Mouse (Mus musculus): ENCODE measurements at regions not wholly inside any gene's neighbourhood (a gene's known extent, or its start where the extent isn't known, plus 50 kb on each side); places are given as distances from the start of the nearest gene placed in this dataset.

GRCm38 (mm10) chr8:113250264-113250663 lies 385.1 kb upstream of the Mon1b start:
- no peak for DNase-seq (ENCODE audit: low spot score in 2 of 2)

- DNase-seq (ENCODE audit: low spot score in 2 of 2): no peak
Observed at GRCm38 (mm10) chr8:113254076-113254475, 381.3 kb upstream of the Mon1b start.

DNA sequence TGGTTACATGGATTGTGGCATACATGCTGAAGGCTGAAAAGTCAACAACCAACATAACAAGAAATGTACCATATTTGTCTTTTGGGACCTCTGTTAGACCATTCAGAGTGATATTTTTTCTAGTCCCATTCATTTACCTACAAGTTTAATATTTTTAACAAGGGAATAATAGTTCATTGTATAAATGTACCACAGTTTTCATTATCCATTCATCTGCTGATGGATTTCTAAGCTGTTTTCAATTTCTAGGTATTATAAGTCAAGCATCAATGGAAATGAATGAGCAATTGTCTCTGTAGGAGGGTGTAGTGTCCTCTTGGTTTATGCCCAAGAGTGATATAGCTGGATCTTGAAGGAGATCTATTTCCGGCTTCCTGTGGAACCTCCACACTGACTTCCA lies 375.9 kb upstream of the Mon1b start:
- no peak for DNase-seq (ENCODE audit: low spot score in 2 of 2)

- DNase-seq (ENCODE audit: low spot score in 2 of 2): no peak
Observed at GRCm38 (mm10) chr8:113263296-113263695, 372.1 kb upstream of the Mon1b start.

- DNase-seq (ENCODE audit: low spot score in 2 of 2): no peak
Observed at GRCm38 (mm10) chr8:113271262-113271661, 364.1 kb upstream of the Mon1b start.

DNA sequence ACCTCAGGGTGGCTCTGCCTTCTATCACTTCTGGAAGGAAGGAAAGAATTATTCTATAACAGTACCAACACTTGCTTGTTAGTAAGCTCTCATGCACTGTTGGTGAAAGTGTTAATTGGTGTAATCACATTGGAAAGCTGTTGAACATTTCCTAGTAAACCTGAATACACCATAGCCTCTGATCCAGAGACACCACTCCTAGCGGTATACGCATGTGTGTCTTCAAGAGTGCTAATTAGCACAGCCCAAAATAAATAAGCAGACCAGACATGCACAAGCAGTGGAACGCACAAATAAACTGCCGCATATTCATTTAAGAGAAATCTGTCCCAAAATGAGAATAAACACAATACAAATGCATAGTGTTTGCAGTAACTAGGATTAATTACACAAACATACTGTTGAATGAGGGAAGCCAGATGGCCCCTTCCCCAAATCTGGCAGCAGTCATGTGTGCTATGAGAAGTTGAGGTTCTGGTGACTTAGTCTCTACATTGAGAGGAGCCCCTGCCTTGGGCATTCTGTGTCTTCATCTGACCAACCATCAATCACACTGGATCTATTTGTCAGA lies 335.0 kb upstream of the Mon1b start:
- no peak for DNase-seq (ENCODE audit: low spot score in 2 of 2)

- no peak for DNase-seq (ENCODE audit: low spot score in 2 of 2)
Observed at GRCm38 (mm10) chr8:113303426-113303825, 332.0 kb upstream of the Mon1b start.

- peak in 1 of 2 experiments; percentile 4 for DNase-seq (ENCODE audit: low spot score in 2 of 2)
Observed at GRCm38 (mm10) chr8:113317169-113317568, 318.2 kb upstream of the Mon1b start.

DNA sequence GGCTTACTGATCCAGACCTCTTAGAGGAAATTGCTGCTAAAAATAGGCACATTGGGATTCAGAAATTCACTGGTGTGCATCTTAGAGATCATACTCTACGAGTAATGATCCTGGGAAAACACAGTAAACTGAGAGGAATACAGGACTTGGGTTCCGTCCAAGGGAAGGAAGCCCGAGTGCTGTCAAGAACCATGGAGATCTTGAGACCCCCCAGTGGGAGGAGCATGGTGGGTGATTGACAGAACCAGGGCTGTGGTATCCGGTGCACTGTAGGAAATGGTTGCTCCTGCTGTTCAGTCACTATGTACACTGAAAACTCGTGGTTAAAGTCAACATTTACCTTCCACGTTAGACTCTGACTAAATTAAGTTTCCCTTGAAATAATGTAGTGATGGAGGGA lies 303.8 kb upstream of the Mon1b start:
- DNase-seq (ENCODE audit: low spot score in 2 of 2): peak in 1 of 2 experiments; percentile 2

DNA sequence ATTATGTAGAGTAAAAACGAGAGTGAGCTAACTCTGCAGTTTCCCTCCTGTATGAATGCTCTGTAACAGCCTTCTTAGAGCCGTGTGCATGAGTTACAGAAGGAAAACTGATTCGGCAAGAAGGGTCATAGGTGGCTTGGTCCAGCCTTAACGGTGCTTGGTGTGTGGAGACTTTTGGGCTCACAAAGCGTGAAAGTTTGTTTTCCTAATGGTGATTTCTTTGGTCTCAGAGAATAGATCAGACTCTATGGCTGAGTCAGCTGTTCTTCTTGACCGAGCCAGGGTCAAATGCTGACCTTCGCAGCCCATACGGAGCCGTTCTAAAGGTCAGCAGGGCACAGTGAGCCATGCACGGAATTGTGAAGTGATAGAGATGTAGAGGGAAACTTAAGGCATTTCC lies 294.1 kb upstream of the Mon1b start:
- DNase-seq (ENCODE audit: low spot score in 2 of 2): no peak

- DNase-seq (ENCODE audit: low spot score in 2 of 2): no peak
Observed at GRCm38 (mm10) chr8:113361900-113362299, 273.5 kb upstream of the Mon1b start.

GRCm38 (mm10) chr8:113364181-113364580 lies 271.2 kb upstream of the Mon1b start:
- no peak for DNase-seq (ENCODE audit: low spot score in 2 of 2)

DNA sequence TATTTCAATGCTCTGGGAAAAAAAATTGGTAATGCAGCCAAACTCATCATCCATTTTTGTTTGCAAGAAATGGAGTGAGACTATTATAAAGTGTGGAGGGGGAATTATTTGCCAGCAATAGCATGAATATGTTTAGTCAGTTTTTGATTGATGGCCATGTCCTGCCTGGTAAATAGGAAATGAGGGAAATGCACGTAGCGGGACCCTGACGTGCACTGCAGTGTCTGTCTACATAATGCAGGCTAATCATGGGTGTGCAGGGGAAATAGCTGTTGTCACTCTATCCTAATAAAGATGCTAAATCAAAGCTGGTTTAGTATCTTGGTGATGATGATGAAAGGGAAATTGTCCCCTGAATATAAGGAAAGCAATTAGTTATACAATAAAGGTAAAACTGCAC lies 251.9 kb upstream of the Mon1b start:
- no peak for DNase-seq (ENCODE audit: low spot score in 2 of 2)

DNA sequence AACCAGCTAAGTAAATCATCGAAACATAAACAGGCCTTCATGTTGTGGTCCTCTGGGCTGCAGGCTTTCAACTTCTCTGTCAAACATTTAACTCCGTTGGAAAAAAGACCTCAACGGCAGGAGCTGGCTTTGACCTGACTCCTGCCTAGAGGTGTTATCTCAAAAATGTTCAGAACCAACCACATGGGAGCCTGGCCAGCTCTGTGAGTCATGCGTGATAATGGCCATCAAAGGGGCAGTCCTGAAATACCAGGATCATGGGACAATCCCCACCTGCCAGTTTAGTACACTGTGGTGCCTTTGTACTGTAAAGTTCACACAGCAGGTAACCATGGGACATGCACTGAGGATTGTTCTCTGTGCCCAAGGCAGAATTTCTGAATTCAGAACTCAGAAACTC lies 251.4 kb upstream of the Mon1b start:
- no peak for DNase-seq (ENCODE audit: low spot score in 2 of 2)

GRCm38 (mm10) chr8:113389504-113389903 lies 245.9 kb upstream of the Mon1b start:
- DNase-seq (ENCODE audit: low spot score in 2 of 2): no peak

DNA sequence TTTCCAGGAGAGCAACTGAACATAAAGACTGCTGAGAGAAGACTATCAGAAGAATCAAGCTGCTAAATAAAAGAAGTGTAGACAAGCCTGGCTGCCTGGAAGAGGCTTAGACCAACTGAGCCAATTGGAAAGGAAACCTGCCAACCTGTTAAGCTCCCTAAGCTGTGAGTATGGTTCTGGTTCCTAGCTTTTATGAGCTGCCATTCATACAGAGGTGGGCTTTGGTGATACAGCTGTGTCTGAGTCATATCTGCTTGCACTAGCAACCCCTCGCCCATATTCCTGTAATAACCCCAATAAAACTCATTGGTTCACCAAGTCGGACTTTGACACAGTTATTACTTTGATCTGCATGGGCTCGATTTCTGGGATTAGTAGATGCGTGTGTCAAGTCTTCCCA lies 245.3 kb upstream of the Mon1b start:
- no peak for DNase-seq (ENCODE audit: low spot score in 2 of 2)

GRCm38 (mm10) chr8:113394319-113394718 lies 241.1 kb upstream of the Mon1b start:
- no peak for DNase-seq (ENCODE audit: low spot score in 2 of 2)

DNA sequence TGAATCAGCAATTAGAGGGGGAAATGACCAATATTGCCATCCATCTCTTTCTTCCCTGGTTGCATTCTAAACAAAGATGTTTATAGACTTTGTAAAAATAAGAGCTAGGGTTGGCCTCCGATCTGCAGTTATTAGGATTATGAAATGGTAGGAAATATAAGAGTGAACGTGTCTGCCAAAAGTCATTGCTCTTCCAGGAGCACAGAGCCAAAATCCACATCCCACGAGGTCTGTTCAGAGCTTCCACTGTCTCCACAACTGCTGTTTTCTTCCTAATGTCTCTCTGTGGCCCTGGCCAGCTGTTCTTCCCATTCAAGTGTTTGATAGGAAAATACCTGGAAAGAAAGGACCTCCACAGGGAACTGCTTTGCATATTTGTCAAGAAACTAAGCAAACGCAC lies 230.2 kb upstream of the Mon1b start:
- DNase-seq (ENCODE audit: low spot score in 2 of 2): no peak

- no peak for DNase-seq (ENCODE audit: low spot score in 2 of 2)
Observed at GRCm38 (mm10) chr8:113419352-113419751, 216.0 kb upstream of the Mon1b start.

DNA sequence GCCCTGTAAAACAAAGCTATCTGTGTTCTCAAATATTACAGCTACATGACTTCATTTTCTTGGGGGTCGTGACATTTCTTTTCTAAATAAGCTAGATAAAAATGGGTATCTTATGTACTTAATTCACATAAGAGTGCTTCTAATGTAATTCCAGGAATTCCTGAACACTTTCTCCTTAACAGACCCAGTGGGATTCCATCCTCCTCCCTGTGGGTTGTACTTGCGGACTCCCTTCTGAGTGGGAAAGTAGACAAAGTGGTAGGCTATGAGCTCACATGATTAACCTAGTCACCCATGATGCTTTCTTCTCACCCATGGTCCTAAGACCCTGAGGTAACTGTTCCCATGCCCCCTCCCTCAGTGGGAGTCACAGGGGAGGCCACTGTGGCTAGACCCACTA lies 212.7 kb upstream of the Mon1b start:
- no peak for DNase-seq (ENCODE audit: low spot score in 2 of 2)

DNA sequence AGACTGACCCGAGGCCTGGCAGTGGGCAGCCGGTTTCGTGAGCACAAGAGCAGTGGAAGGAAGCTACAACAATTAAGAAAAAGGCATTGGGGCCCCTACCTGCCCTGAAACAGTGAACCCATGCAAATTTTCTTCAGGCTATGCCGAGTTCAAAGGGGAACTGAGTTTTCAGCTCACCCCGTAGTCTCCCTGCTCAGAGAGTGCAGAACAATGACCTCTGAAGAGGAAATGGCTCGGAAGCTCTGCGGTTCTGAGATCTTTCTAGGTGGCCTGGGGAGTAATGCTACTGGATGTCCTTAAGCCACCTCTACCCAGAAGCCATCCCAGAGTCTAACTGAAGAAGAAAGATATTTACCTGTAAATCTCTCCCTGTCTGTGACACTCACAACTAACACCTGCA lies 196.3 kb upstream of the Mon1b start:
- no peak for DNase-seq (ENCODE audit: low spot score in 2 of 2)

DNA sequence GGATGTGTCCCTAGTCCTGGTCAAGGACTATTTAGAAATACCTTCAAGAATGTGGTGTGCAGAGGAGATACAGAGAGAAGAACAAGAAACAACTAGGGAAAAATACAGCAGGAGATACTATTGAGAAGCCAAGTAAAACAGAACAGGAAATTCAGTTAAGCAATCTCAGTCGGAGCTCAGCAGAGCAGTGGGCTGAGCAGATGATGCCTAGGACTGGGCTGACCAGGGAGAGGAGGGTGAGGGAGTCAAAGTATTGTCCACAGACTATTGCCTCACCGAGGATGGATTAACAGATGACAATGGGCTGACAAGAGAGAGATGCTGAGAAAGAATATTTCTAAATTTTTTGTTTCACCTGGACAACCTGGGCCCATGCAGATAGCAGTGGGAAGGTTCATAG lies 181.4 kb upstream of the Mon1b start:
- DNase-seq (ENCODE audit: low spot score in 2 of 2): no peak

DNA sequence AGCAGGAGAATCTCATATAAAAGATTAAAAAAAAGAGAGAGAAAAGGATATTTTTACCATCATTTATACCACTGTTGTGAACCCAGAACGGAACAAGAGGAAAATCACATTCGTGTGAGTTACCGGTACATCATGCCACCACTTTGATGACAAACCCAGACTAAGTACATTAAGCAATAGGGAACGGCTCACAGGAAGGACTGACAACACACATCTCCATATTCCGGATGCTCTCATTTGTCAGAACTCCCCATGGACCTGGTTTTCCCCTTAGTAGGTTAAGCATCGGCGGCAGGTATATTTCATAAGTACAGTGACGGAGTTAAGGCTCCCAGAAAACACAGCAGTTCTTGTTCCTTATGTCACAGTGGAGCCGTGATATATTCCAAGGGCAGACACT lies 170.8 kb upstream of the Mon1b start:
- no peak for DNase-seq (ENCODE audit: low spot score in 2 of 2)

- no peak for DNase-seq (ENCODE audit: low spot score in 2 of 2)
Observed at GRCm38 (mm10) chr8:113465156-113465555, 170.2 kb upstream of the Mon1b start.

DNA sequence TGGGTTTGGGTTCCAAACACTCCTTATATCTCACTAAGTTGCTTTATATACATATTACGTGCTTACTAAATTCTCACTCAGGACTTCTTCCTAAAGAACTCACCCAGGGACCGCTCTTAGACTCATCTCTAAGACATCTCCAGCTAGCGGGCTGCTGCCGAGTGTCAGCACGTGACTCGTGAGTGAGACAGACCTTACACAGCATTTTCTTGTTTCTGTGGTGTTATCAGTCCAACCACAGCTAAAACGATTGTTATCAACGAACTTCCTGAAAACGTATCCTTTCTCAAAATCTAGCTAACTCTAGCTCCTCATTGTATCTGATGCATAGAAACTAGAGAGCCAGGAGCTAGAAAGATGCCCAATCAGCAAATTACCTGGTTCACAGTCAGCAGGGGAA lies 168.7 kb upstream of the Mon1b start:
- DNase-seq (ENCODE audit: low spot score in 2 of 2): no peak
